8 mouse cellular contexts compared by ENCODE assay signal in the genomic region with DNA sequence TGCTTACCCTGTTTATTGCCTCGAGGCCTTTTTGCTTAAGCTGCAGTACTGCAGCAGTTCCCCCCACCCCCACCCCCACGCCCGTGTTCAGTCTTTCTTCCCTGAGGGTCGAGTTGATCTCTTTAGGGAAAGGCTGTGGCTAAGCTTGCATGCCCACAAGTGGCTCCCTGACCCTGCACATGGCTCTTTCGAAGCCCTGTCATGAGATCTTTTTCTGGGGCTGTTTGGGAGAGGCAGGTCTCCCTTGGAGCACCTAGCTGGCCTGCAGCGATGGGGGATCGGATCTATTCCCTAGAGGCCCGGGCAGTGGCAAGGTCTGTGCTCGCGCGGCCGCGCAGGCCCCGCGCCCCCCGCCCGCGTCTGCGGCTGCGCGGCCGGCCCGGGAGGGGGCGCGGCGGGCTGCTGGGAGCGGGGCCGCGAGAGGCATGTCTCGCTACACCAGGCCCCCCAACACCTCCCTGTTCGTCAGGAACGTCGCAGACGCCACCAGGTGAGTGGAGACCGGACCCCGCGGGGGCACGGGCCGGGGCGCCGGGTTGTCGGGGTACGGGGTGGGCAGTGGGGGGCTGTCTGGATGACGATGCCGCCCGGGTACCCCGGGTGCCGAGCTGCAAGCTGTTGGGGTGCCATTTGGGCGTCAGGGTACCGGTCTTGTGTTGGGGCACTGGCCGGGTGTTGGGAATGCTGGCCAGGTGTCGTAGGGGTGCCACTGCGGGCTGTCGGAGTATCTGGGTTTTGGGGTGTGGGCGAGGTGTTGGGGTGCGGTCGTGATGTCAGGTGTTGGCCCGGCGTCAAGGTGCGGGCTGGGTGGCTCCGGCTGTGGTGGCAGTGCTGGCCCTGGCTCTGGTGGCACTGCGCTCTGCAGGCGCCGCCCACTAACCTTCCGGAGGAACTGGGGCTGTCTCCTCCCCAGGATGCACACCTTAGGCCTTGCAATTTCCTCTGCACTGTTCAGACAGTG. TPM values are rescaled to one million over a fixed set of nuclear protein-coding genes. Genes with fewer than 3 reads are reported as not detected.
DNase-seq lines count a peak whose midpoint lies in the region; ATAC-seq and TF ChIP-seq lines count a peak whose summit lies in the region.

Gene Srsf12 (plus strand): TSS at position 111 of the 961 bp plus-strand sequence.

- no peaks in the 10 kb centered on the region for H3K36me3 ChIP-seq in E14TG2a.4 (ENCODE audit: insufficient read depth, low read length)
- no peaks in the 10 kb centered on the region for H3K36me3 ChIP-seq in embryonic facial prominence, embryonic 11.5 days (replicated peaks; ENCODE audit: control insufficient read depth, insufficient read depth, low read depth, low read length)
- peaks cover 3% of the 10 kb centered on the region for H3K36me3 ChIP-seq in hindbrain, embryonic 13.5 days

- H3K4me2 ChIP-seq in embryonic facial prominence, embryonic 11.5 days (ENCODE audit: low read depth, low read length): peak within 1 kb of the TSS; percentile 100
- peak within 1 kb of the TSS; percentile 89 for H3K4me2 ChIP-seq in hindbrain, embryonic 13.5 days

- ATAC-seq in embryonic facial prominence, embryonic 11.5 days (replicated peaks; ENCODE audit: insufficient number of reproducible peaks, low FRiP score, low TSS enrichment, low read depth): peak; percentile 70
- peak; percentile 93 for ATAC-seq in hindbrain, embryonic 13.5 days (ENCODE audit: low FRiP score)
- ATAC-seq in megakaryocyte-erythroid progenitor cell, adult 5-6 weeks (replicated peaks; ENCODE audit: low FRiP score, low TSS enrichment, poor library complexity, severe bottlenecking): peak; percentile 72
- no peak for ATAC-seq in erythroid progenitor cell, adult 5-6 weeks (replicated peaks; ENCODE audit: low FRiP score, poor library complexity, severe bottlenecking)

- peak within 1 kb of the TSS; percentile 78 for H3K9ac ChIP-seq in embryonic facial prominence, embryonic 11.5 days (replicated peaks; ENCODE audit: low read length)
- H3K9ac ChIP-seq in hindbrain, embryonic 13.5 days: peak within 1 kb of the TSS; percentile 93

- 0 out of 2 replicates have a peak, but pooled peaks cover 3% of the 10 kb centered on the region for H3K9me3 ChIP-seq in E14TG2a.4 (ENCODE audit: low read length)
- no peaks in the 10 kb centered on the region for H3K9me3 ChIP-seq in embryonic facial prominence, embryonic 11.5 days (replicated peaks; ENCODE audit: control insufficient read depth, low read length)
- peaks cover 3% of the 10 kb centered on the region; the same call in 1 of the 2 replicates for H3K9me3 ChIP-seq in hindbrain, embryonic 13.5 days

- H3K4me3 ChIP-seq in E14TG2a.4 (replicated peaks; ENCODE audit: low read length): peak within 1 kb of the TSS; percentile 81
- peak within 1 kb of the TSS; percentile 67 for H3K4me3 ChIP-seq in embryonic facial prominence, embryonic 11.5 days (ENCODE audit: low read depth, low read length)
- H3K4me3 ChIP-seq in hindbrain, embryonic 13.5 days: peak within 1 kb of the TSS; percentile 79

- no peak within 1 kb of the TSS for H3K27ac ChIP-seq in embryonic facial prominence, embryonic 11.5 days (replicated peaks; ENCODE audit: low read depth, low read length)
- H3K27ac ChIP-seq in hindbrain, embryonic 13.5 days: peak within 1 kb of the TSS; percentile 88

- 3% methylated on average over 43 of the region's 65 CpGs for WGBS in embryonic facial prominence, embryonic 11.5 days
- 3% methylated on average over 65 of the region's 65 CpGs for WGBS in hindbrain, embryonic 13.5 days

- peak; percentile 25 for DNase-seq in adrenal gland, adult 2 months
- peak; percentile 63 for DNase-seq in embryonic facial prominence, embryonic 11.5 days (ENCODE audit: low spot score)
- peak; percentile 52 to 53 for DNase-seq in left cerebral cortex, postnatal 25 days (ENCODE audit: low spot score in 2 of 2)
- DNase-seq in right cerebral cortex, postnatal 4 days: peak; percentile 67

- H3K4me1 ChIP-seq in E14TG2a.4 (replicated peaks; ENCODE audit: low read depth, low read length): peaks cover 21% of the 10 kb centered on the region
- no peaks in the 10 kb centered on the region for H3K4me1 ChIP-seq in embryonic facial prominence, embryonic 11.5 days (ENCODE audit: control insufficient read depth, insufficient read depth, low read length)
- peaks cover 23% of the 10 kb centered on the region for H3K4me1 ChIP-seq in hindbrain, embryonic 13.5 days (replicated peaks)

- H3K27me3 ChIP-seq in E14TG2a.4 (ENCODE audit: insufficient read depth, low read length): peaks cover 36% of the 10 kb centered on the region
- H3K27me3 ChIP-seq in embryonic facial prominence, embryonic 11.5 days (ENCODE audit: control insufficient read depth, insufficient read depth, low read length): no peaks in the 10 kb centered on the region
- peaks cover 3% of the 10 kb centered on the region; the same call in 1 of the 2 replicates for H3K27me3 ChIP-seq in hindbrain, embryonic 13.5 days

- intact Hi-C loops in left cerebral cortex, postnatal 25 days (cut with DNase I): loop anchor here (2.0 kb wide), 2 partner anchors 40 to 84 kb away; no protein-coding TSS in a partner anchor

- no peak for TF ChIP-seq CTCF in E14TG2a.4 (conservative IDR thresholded peaks at IDR 0.05; ENCODE audit: low read length)

RNA-seq across cellular contexts. Expression of gene Srsf12, which starts in this region (rescaled TPM):
- under 1 TPM; 0.55 to 0.98 TPM for total RNA-seq in adrenal gland, adult 2 months (2021)
- 0.22 and 0.85 TPM in 2 replicates for polyA plus RNA-seq in adrenal gland, adult 2 months (2012; rRNA removed)
- 8.5 and 10.8 TPM in 2 replicates for polyA plus RNA-seq in embryonic facial prominence, embryonic 11.5 days (2014; fragmentation: Nextera tagmentation; extraction: Ambion mirVana)
- polyA plus RNA-seq in hindbrain, embryonic 13.5 days (2015; fragmentation: Nextera tagmentation; extraction: Ambion mirVana): 40.9 and 42.1 TPM in 2 replicates
- 10 to 100 TPM; 22.1 to 24.8 TPM for total RNA-seq in left cerebral cortex, postnatal 25 days (2021)
- not detected in 2 replicates for total RNA-seq in megakaryocyte-erythroid progenitor cell, adult 5-6 weeks (2014; fragmentation: Nextera tagmentation)
- 0.08 TPM in 1 of 2 replicates, not detected in the other for total RNA-seq in megakaryocyte-erythroid progenitor cell, adult 5-6 weeks (2017)
- not detected in 2 replicates for total RNA-seq in erythroid progenitor cell, adult 5-6 weeks (2015; ENCODE audit: low replicate concordance)
- total RNA-seq in erythroid progenitor cell, adult 5-6 weeks (2017; ENCODE audit: low replicate concordance): not detected in 2 replicates

Comparison
In these comparisons a context has a peak if more than half of its experiments do, and no peak if none do; other contexts are left out.
1. RNA of gene Srsf12 (total RNA-seq): 22.1 to 24.8 TPM in left cerebral cortex, postnatal 25 days; 0.55 to 0.98 TPM in adrenal gland, adult 2 months, 0.08 TPM in megakaryocyte-erythroid progenitor cell, adult 5-6 weeks and not detected in erythroid progenitor cell, adult 5-6 weeks; every median in the first group is over 10 times any median in the second.
2. Peak in DNase-seq in adrenal gland, adult 2 months; RNA of the gene not detected or under 1 TPM.
3. Peak in ATAC-seq in megakaryocyte-erythroid progenitor cell, adult 5-6 weeks; RNA of the gene not detected or under 1 TPM.
4. Peak in every context shown above with its lines, with median percentiles within 50 percentile points of each other: H3K4me3 ChIP-seq and DNase-seq.